Mouse (Mus musculus): ENCODE measurements around the gene Stac3. TPM values are rescaled to one million over a fixed set of nuclear protein-coding genes. Genes with fewer than 3 reads are reported as not detected.

The Stac3 gene
- polyA plus RNA-seq, 1 experiment = 0.51 TPM

DNA sequence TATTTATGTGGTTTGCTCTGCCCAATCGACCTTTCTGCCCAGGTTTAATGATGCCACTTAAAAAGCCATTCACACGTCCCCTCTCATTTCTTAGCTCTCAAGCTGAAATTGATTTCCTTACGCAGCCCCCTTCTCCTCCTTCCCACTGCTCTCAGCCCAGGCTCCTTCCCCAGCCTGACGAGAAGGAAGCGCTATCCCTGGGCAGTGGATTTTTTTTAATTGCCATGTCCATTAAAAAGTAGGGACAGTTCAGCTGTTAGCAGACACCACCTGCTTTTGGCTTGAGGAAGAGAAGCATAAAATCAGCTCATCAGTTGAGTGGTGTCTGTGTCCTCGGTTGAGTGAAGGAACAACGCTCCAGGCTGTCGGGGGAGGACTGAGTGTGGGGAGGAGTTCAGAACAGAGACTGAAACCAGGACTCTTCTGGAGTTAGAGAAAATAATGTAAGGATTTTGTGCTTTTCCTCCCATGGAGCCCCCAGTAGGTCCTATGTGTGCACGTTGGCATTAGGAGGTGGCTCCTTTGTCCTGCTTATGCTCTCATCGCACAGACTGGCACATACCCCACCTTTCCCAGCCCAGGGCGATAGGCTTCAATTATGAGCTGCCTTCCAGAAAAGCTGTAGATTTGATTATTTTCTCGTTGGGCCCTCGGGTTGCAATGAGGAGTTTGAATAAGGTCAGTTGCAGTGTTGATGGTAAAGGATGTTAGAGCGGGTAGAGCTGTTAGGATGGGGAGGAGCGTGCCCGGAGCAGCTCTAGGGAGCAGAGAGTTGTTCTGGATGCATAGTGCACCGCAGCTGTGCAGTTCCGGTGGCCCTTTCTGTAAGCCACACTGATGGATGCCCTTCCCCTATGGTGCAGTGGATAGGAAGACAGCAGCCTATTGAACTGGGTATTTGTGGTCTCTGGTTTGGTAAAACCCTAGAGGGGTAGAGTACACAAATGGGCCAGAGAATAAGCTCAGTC, 11.0 kb upstream of the Stac3 start:
- H3K4me1 ChIP-seq (ENCODE audit: control insufficient read depth, insufficient read depth, insufficient read length, low read length) = no peaks in the 10 kb centered on the region
- H3K36me3 ChIP-seq (ENCODE audit: control insufficient read depth, insufficient read depth, low read length) = peaks cover 61% of the 10 kb centered on the region
- no peak overlapping the region for H3K27ac ChIP-seq (ENCODE audit: insufficient read depth, low read depth, low read length)
- no peaks in the 10 kb centered on the region for H3K27me3 ChIP-seq (ENCODE audit: control insufficient read depth, insufficient read depth, low read length)
- WGBS = 91% methylated on average over 18 of the region's 18 CpGs
- no peak overlapping the region for H3K4me3 ChIP-seq (ENCODE audit: low read depth, low read length)
- TF ChIP-seq CTCF (IDR thresholded peaks at IDR 0.05; ENCODE audit: extremely low read depth, insufficient read length, insufficient replicate concordance, low read depth, low read length) (no peak), POLR2A (IDR thresholded peaks at IDR 0.05; ENCODE audit: low read depth, low read length) (no peak)

DNA sequence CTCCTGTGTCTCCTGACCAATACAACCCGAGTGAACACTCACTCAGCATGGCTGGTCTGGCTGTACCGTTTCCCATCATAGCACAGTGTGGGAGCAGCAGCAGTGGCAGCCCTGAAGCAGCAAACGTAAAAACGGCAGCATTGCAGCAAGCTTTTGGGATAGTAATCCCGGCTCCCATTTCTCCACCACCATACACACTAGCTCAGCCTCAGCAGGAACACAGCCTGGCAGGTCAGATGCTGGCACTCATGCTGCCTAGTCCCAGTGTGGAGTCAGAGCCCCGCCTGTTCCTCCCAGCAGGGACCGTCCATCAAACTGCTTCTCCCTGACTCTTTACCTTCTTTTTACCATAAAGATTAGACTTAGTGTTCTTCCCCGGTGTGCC, 10.4 kb upstream of the Stac3 start:
- TF ChIP-seq CTCF (IDR thresholded peaks at IDR 0.05; ENCODE audit: extremely low read depth, insufficient read length, insufficient replicate concordance, low read depth, low read length) (no peak), POLR2A (IDR thresholded peaks at IDR 0.05; ENCODE audit: low read depth, low read length) (no peak)
- Histone ChIP-seq H3K4me1 (ENCODE audit: control insufficient read depth, insufficient read depth, insufficient read length, low read length) (no peaks in the 10 kb centered on the region), H3K4me3 (ENCODE audit: low read depth, low read length) (no peak overlapping the region), H3K27ac (ENCODE audit: insufficient read depth, low read depth, low read length) (no peak overlapping the region), H3K36me3 (ENCODE audit: control insufficient read depth, insufficient read depth, low read length) (peaks cover 60% of the 10 kb centered on the region), H3K27me3 (ENCODE audit: control insufficient read depth, insufficient read depth, low read length) (no peaks in the 10 kb centered on the region)
- WGBS = 83% methylated on average over 8 of the region's 8 CpGs

DNA sequence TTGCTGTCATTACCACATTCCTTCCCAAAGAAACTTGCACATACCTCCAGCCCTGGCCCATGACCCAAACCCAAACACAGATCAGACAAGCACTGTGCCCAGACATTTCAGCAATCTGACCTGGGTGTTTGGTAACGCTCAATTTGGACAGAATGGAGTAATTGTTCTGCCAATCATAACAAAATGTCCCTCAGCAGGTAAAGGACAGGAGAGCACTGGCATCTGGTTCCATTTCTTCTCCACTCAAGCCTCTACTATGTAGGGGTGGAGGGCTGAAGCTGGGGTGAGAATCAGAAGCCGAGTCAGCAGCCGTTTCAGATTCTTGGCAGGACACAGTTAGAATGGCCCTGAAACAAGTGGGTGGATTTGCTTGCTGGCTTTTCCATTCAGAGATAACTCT, 9.4 kb upstream of the Stac3 start:
- 88% methylated on average over 3 of the region's 3 CpGs for WGBS
- Histone ChIP-seq H3K27ac (ENCODE audit: insufficient read depth, low read depth, low read length) (no peak overlapping the region), H3K4me3 (ENCODE audit: low read depth, low read length) (no peak overlapping the region), H3K4me1 (ENCODE audit: control insufficient read depth, insufficient read depth, insufficient read length, low read length) (no peaks in the 10 kb centered on the region), H3K36me3 (ENCODE audit: control insufficient read depth, insufficient read depth, low read length) (peaks cover 65% of the 10 kb centered on the region), H3K27me3 (ENCODE audit: control insufficient read depth, insufficient read depth, low read length) (no peaks in the 10 kb centered on the region)
- TF ChIP-seq CTCF (IDR thresholded peaks at IDR 0.05; ENCODE audit: extremely low read depth, insufficient read length, insufficient replicate concordance, low read depth, low read length) = no peak

DNA sequence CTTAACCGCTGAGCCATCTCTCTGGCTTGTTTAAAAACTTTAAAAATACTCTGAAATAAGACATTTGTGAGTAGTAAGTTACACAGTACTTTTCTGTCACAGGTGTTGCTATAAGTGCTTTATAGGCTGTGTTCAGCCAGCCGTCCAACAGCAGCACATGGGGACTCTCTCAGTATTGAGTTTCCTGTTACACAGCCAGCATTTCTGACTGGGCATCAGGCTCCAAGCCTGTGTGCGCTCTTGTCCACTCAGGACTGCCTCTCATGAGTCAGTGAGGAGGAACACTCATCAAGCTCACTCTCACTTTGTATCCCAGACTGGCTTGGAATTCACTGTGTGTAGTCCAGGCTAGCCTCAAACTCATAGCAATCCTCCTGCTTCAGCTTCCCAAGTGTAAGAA, 5.3 kb upstream of the Stac3 start:
- 98% methylated on average over 3 of the region's 3 CpGs for WGBS
- no peak for TF ChIP-seq POLR2A (IDR thresholded peaks at IDR 0.05; ENCODE audit: low read depth, low read length)
- no peak for TF ChIP-seq CTCF (IDR thresholded peaks at IDR 0.05; ENCODE audit: extremely low read depth, insufficient read length, insufficient replicate concordance, low read depth, low read length)
- H3K36me3 ChIP-seq (ENCODE audit: control insufficient read depth, insufficient read depth, low read length) = peaks cover 65% of the 10 kb centered on the region

DNA sequence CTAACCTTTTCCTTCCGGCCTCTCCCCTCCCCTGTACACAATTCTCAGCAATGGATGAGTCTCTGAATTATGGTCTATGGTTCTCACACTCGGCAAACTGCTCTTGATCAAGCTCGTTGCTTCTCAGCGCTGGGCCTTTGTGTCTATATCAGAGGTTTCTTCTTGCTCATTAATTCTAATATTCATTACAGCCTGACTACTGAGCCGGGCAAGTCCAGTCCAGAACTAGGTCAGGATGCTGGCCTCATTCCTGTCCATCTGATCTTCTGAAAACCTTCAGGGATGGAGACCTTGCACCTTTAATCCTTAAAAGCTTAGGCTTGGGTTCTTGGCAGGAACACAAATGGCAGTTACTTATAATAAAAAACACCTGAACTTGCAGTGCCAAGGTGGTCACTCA, 2.0 kb upstream of the Stac3 start:
- no peak overlapping the region for H3K27ac ChIP-seq (ENCODE audit: insufficient read depth, low read depth, low read length)
- H3K36me3 ChIP-seq (ENCODE audit: control insufficient read depth, insufficient read depth, low read length) = peaks cover 45% of the 10 kb centered on the region
- TF ChIP-seq POLR2A (IDR thresholded peaks at IDR 0.05; ENCODE audit: low read depth, low read length) = no peak
- TF ChIP-seq CTCF (IDR thresholded peaks at IDR 0.05; ENCODE audit: extremely low read depth, insufficient read length, insufficient replicate concordance, low read depth, low read length) = no peak
- no peaks in the 10 kb centered on the region for H3K4me1 ChIP-seq (ENCODE audit: control insufficient read depth, insufficient read depth, insufficient read length, low read length)
- WGBS = 87% methylated on average over 5 of the region's 5 CpGs
- no peak overlapping the region for H3K4me3 ChIP-seq (ENCODE audit: low read depth, low read length)
- no peaks in the 10 kb centered on the region for H3K27me3 ChIP-seq (ENCODE audit: control insufficient read depth, insufficient read depth, low read length)

More for the DNA sequence above, 5.3 kb upstream of the Stac3 start:
- Histone ChIP-seq H3K27ac (ENCODE audit: insufficient read depth, low read depth, low read length) (no peak overlapping the region), H3K27me3 (ENCODE audit: control insufficient read depth, insufficient read depth, low read length) (no peaks in the 10 kb centered on the region), H3K4me1 (ENCODE audit: control insufficient read depth, insufficient read depth, insufficient read length, low read length) (no peaks in the 10 kb centered on the region), H3K4me3 (ENCODE audit: low read depth, low read length) (no peak overlapping the region)

DNA sequence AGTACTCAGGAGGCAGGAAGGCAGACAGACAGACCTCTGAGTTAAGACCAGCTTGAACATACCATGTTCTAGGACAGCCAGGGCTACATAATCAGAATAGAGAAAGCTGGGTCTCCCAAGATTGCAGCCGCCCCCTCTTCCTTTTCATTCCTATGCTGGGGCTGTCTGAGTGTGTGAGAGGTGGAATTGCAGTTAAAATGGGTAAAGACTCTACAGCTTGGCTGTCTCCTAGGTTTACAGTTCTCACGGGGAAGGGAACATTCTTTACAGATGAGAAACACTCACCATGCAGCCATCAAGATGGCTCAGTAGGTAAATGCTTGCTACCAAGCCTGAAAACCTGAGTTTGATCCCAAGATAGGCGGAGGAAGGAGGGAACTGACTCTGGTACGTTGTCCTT, 1.4 kb upstream of the Stac3 start:
- H3K27me3 ChIP-seq (ENCODE audit: control insufficient read depth, insufficient read depth, low read length) = no peaks in the 10 kb centered on the region
- no peak overlapping the region for H3K4me3 ChIP-seq (ENCODE audit: low read depth, low read length)
- H3K36me3 ChIP-seq (ENCODE audit: control insufficient read depth, insufficient read depth, low read length) = peaks cover 41% of the 10 kb centered on the region
- no peaks in the 10 kb centered on the region for H3K4me1 ChIP-seq (ENCODE audit: control insufficient read depth, insufficient read depth, insufficient read length, low read length)
- 76% methylated on average over 4 of the region's 4 CpGs for WGBS
- TF ChIP-seq POLR2A (IDR thresholded peaks at IDR 0.05; ENCODE audit: low read depth, low read length) = no peak
- TF ChIP-seq CTCF (IDR thresholded peaks at IDR 0.05; ENCODE audit: extremely low read depth, insufficient read length, insufficient replicate concordance, low read depth, low read length) = no peak
- H3K27ac ChIP-seq (ENCODE audit: insufficient read depth, low read depth, low read length) = no peak overlapping the region

DNA sequence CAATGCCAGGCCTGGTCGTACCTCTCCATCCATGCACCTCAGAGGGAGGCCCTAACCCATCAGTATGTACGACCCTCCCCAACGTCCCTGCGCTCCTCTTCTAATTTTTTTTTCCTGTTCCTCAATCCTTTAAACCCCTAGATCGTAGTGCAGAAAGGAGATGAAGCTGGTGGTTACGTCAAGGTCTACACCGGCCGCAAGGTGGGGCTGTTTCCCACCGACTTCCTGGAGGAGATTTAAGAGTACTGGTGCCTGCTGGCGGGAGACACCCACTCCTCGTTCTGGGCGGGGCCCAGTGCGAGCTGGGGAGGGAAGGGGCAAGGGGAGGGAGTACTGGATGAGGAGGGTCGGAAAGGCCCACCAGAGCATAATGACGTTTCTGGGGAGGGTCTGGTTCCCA, 6.8 kb downstream of the Stac3 start:
- no peaks in the 10 kb centered on the region for H3K36me3 ChIP-seq (ENCODE audit: control insufficient read depth, insufficient read depth, low read length)
- WGBS = 6% methylated on average over 15 of the region's 15 CpGs
- no peak overlapping the region for H3K27ac ChIP-seq (ENCODE audit: insufficient read depth, low read depth, low read length)
- H3K4me3 ChIP-seq (ENCODE audit: low read depth, low read length) = peak overlapping the region; percentile 29
- peaks cover 14% of the 10 kb centered on the region for H3K4me1 ChIP-seq (ENCODE audit: control insufficient read depth, insufficient read depth, insufficient read length, low read length)
- H3K27me3 ChIP-seq (ENCODE audit: control insufficient read depth, insufficient read depth, low read length) = peaks cover 27% of the 10 kb centered on the region
- TF ChIP-seq CTCF (IDR thresholded peaks at IDR 0.05; ENCODE audit: extremely low read depth, insufficient read length, insufficient replicate concordance, low read depth, low read length) (peak; percentile 73; the same call in 1 of the 2 replicates), POLR2A (IDR thresholded peaks at IDR 0.05; ENCODE audit: low read depth, low read length) (no peak)

Measured in small intestine, adult 2 months (tissue).